Mouse (Mus musculus): ENCODE results near the gene Cblb. TPM values are rescaled to one million over a fixed set of nuclear protein-coding genes. Genes with fewer than 3 reads are reported as not detected.

Gene Cblb
- polyA plus RNA-seq, 2 experiments: 1.8 TPM

GRCm38 (mm10) chr16:52012984-52013383 is 18.0 kb upstream of the Cblb start:
- WGBS (ENCODE audit: insufficient replicate concordance): 41% methylated on average over 3 of the region's 3 CpGs
- DNase-seq (ENCODE audit: low read depth in 3 of 3, low spot score in 3 of 3) (no peak), ATAC-seq (ENCODE audit: insufficient read depth) (no peak)

GRCm38 (mm10) chr16:52013812-52014211 is 17.2 kb upstream of the Cblb start:
- Histone ChIP-seq H3K36me3 (replicated peaks; ENCODE audit: control insufficient read depth, insufficient read depth, low read depth) (no peaks in the 10 kb centered on the region), H3K9ac (replicated peaks) (no peak overlapping the region), H3K4me1 (replicated peaks; ENCODE audit: control insufficient read depth in 2 of 2, insufficient read depth in 2 of 2, low read length in 1 of 2) (no peaks in the 10 kb centered on the region), H3K4me3 (ENCODE audit: insufficient read depth in 1 of 2, low read depth in 2 of 2, low read length in 2 of 2) (no peak overlapping the region), H3K4me2 (ENCODE audit: low read depth) (no peak overlapping the region), H3K27me3 (ENCODE audit: control insufficient read depth, insufficient read depth, low read length) (no peaks in the 10 kb centered on the region), H3K27ac (no peak overlapping the region), H3K9me3 (ENCODE audit: control insufficient read depth, low read length) (no peaks in the 10 kb centered on the region)
- ATAC-seq (ENCODE audit: insufficient read depth): no peak
- TF ChIP-seq EP300 (IDR thresholded peaks at IDR 0.05; ENCODE audit: low read depth) (no peak), CTCF (IDR thresholded peaks at IDR 0.05; ENCODE audit: low read depth) (no peak)
- DNase-seq (ENCODE audit: low read depth in 3 of 3, low spot score in 3 of 3): no peak
- WGBS (ENCODE audit: insufficient replicate concordance): 51% methylated on average over 2 of the region's 2 CpGs

More at GRCm38 (mm10) chr16:52012984-52013383, 18.0 kb upstream of the Cblb start:
- Histone ChIP-seq H3K9me3 (ENCODE audit: control insufficient read depth, low read length) (no peaks in the 10 kb centered on the region), H3K36me3 (replicated peaks; ENCODE audit: control insufficient read depth, insufficient read depth, low read depth) (no peaks in the 10 kb centered on the region), H3K4me1 (replicated peaks; ENCODE audit: control insufficient read depth in 2 of 2, insufficient read depth in 2 of 2, low read length in 1 of 2) (no peaks in the 10 kb centered on the region), H3K27me3 (ENCODE audit: control insufficient read depth, insufficient read depth, low read length) (no peaks in the 10 kb centered on the region), H3K27ac (no peak overlapping the region), H3K4me3 (ENCODE audit: insufficient read depth in 1 of 2, low read depth in 2 of 2, low read length in 2 of 2) (no peak overlapping the region), H3K4me2 (ENCODE audit: low read depth) (no peak overlapping the region), H3K9ac (replicated peaks) (no peak overlapping the region)
- TF ChIP-seq CTCF (IDR thresholded peaks at IDR 0.05; ENCODE audit: low read depth) (no peak), EP300 (IDR thresholded peaks at IDR 0.05; ENCODE audit: low read depth) (no peak)

- Histone ChIP-seq H3K27me3 (ENCODE audit: control insufficient read depth, insufficient read depth, low read length) (no peaks in the 10 kb centered on the region), H3K4me1 (replicated peaks; ENCODE audit: control insufficient read depth in 2 of 2, insufficient read depth in 2 of 2, low read length in 1 of 2) (no peaks in the 10 kb centered on the region), H3K4me3 (ENCODE audit: insufficient read depth in 1 of 2, low read depth in 2 of 2, low read length in 2 of 2) (no peak overlapping the region), H3K27ac (no peak overlapping the region), H3K9ac (replicated peaks) (no peak overlapping the region), H3K4me2 (ENCODE audit: low read depth) (no peak overlapping the region), H3K36me3 (replicated peaks; ENCODE audit: control insufficient read depth, insufficient read depth, low read depth) (no peaks in the 10 kb centered on the region), H3K9me3 (ENCODE audit: control insufficient read depth, low read length) (no peaks in the 10 kb centered on the region)
- no peak for ATAC-seq (ENCODE audit: insufficient read depth)
- no peak for TF ChIP-seq EP300 (IDR thresholded peaks at IDR 0.05; ENCODE audit: low read depth)
- no peak for TF ChIP-seq CTCF (IDR thresholded peaks at IDR 0.05; ENCODE audit: low read depth)
- DNase-seq (ENCODE audit: low read depth in 3 of 3, low spot score in 3 of 3): no peak
- 70% methylated on average over 5 of the region's 5 CpGs for WGBS (ENCODE audit: insufficient replicate concordance)
These were observed 7.6 kb upstream of the Cblb start for GRCm38 (mm10) chr16:52023417-52023816.

GRCm38 (mm10) chr16:52027326-52027725 is 3.7 kb upstream of the Cblb start:
- Histone ChIP-seq H3K27ac (no peak overlapping the region), H3K4me3 (ENCODE audit: insufficient read depth in 1 of 2, low read depth in 2 of 2, low read length in 2 of 2) (no peak overlapping the region), H3K36me3 (replicated peaks; ENCODE audit: control insufficient read depth, insufficient read depth, low read depth) (no peaks in the 10 kb centered on the region), H3K4me2 (ENCODE audit: low read depth) (no peak overlapping the region), H3K4me1 (replicated peaks; ENCODE audit: control insufficient read depth in 2 of 2, insufficient read depth in 2 of 2, low read length in 1 of 2) (peaks cover 3 to 7% of the 10 kb centered on the region in 2 experiments; a peak in 3 of 4 replicates), H3K27me3 (ENCODE audit: control insufficient read depth, insufficient read depth, low read length) (no peaks in the 10 kb centered on the region), H3K9ac (replicated peaks) (no peak overlapping the region), H3K9me3 (ENCODE audit: control insufficient read depth, low read length) (no peaks in the 10 kb centered on the region)
- TF ChIP-seq EP300 (IDR thresholded peaks at IDR 0.05; ENCODE audit: low read depth) (no peak), CTCF (IDR thresholded peaks at IDR 0.05; ENCODE audit: low read depth) (no peak)
- WGBS (ENCODE audit: insufficient replicate concordance): 58% methylated on average over 4 of the region's 4 CpGs
- DNase-seq (ENCODE audit: low read depth in 3 of 3, low spot score in 3 of 3): no peak
- no peak for ATAC-seq (ENCODE audit: insufficient read depth)

- Histone ChIP-seq H3K4me1 (replicated peaks; ENCODE audit: control insufficient read depth in 2 of 2, insufficient read depth in 2 of 2, low read length in 1 of 2) (peaks cover 3 to 7% of the 10 kb centered on the region in 2 experiments; a peak in 3 of 4 replicates), H3K9me3 (ENCODE audit: control insufficient read depth, low read length) (no peaks in the 10 kb centered on the region), H3K4me3 (ENCODE audit: insufficient read depth in 1 of 2, low read depth in 2 of 2, low read length in 2 of 2) (no peak overlapping the region), H3K27ac (no peak overlapping the region), H3K4me2 (ENCODE audit: low read depth) (no peak overlapping the region), H3K27me3 (ENCODE audit: control insufficient read depth, insufficient read depth, low read length) (no peaks in the 10 kb centered on the region), H3K9ac (replicated peaks) (no peak overlapping the region), H3K36me3 (replicated peaks; ENCODE audit: control insufficient read depth, insufficient read depth, low read depth) (no peaks in the 10 kb centered on the region)
- DNase-seq (ENCODE audit: low read depth in 3 of 3, low spot score in 3 of 3) (no peak), ATAC-seq (ENCODE audit: insufficient read depth) (no peak)
- 68% methylated on average over 3 of the region's 3 CpGs for WGBS (ENCODE audit: insufficient replicate concordance)
- no peak for TF ChIP-seq CTCF (IDR thresholded peaks at IDR 0.05; ENCODE audit: low read depth)
- no peak for TF ChIP-seq EP300 (IDR thresholded peaks at IDR 0.05; ENCODE audit: low read depth)
These were observed 2.0 kb upstream of the Cblb start for GRCm38 (mm10) chr16:52029001-52029400.

All from liver, embryonic 14.5 days (tissue).